Mouse (Mus musculus) midbrain, postnatal 0 days (tissue): Measurements from ENCODE around the gene Vsig2. TPM values are rescaled to one million over a fixed set of nuclear protein-coding genes. Genes with fewer than 3 reads are reported as not detected.

Experiments
- ATAC-seq: fragments of 200-750 bp; cut with Nextera tagmentation; 2 replicates; pipeline ENCODE4 v1.8.0; 2017; ENCODE audit warnings: moderate number of reproducible peaks, mild to moderate bottlenecking, moderate TSS enrichment, moderate library complexity; ENCODE audit not compliant: low FRiP score
- DNase-seq: peaks from one replicate; pipeline ENCODE4 v3.0.0-alpha.2; 2015; ENCODE audit warnings: low spot score
- H3K27ac ChIP-seq: fragments of 300-500 bp; sonication (generic); 2 replicates; pipeline ENCODE4 v1.5.1; 2014; ENCODE audit warnings: low read depth, mild to moderate bottlenecking, low read length, mixed read lengths
- H3K27me3 ChIP-seq: fragments of 300-500 bp; sonication (generic); 2 replicates; pipeline ENCODE4 v1.6.1; 2014; ENCODE audit warnings: low read length, control low read depth, mixed read lengths; ENCODE audit not compliant: insufficient read depth
- H3K36me3 ChIP-seq: fragments of 300-500 bp; sonication (generic); 2 replicates; pipeline ENCODE4 v1.6.1; 2014; ENCODE audit warnings: low read length, control low read depth, mixed read lengths; ENCODE audit not compliant: insufficient read depth
- H3K4me1 ChIP-seq: fragments of 300-500 bp; sonication (generic); 2 replicates; pipeline ENCODE4 v1.6.1; 2014; ENCODE audit warnings: mild to moderate bottlenecking, control low read depth, antibody characterized with exemption, low read length, mixed read lengths; ENCODE audit not compliant: insufficient read depth
- H3K4me2 ChIP-seq: fragments of 300-500 bp; sonication (generic); 2 replicates; pipeline ENCODE4 v1.6.1; 2014; ENCODE audit warnings: low read depth, mild to moderate bottlenecking, low read length, mixed read lengths; ENCODE audit not compliant: poor library complexity, severe bottlenecking
- H3K4me3 ChIP-seq: fragments of 300-500 bp; sonication (generic); 2 replicates; pipeline ENCODE4 v1.5.1; 2014; ENCODE audit warnings: low read depth, mild to moderate bottlenecking, low read length, moderate library complexity
- H3K9ac ChIP-seq: fragments of 300-500 bp; sonication (generic); replicated peaks from 2 replicates; pipeline ENCODE4 v1.6.1; 2014; ENCODE audit warnings: mild to moderate bottlenecking, low read length, moderate library complexity, mixed read lengths; ENCODE audit not compliant: poor library complexity, severe bottlenecking
- H3K9me3 ChIP-seq: fragments of 300-500 bp; sonication (generic); 2 replicates; pipeline ENCODE4 v1.6.1; 2016; ENCODE audit warnings: low read length, control low read depth
- CTCF ChIP-seq: IDR thresholded peaks from 2 replicates; pipeline ENCODE4 v1.5.1; 2016; ENCODE audit warnings: antibody characterized with exemption, mild to moderate bottlenecking
- WGBS: fragments of 180-500 bp; shearing (Covaris S2); extraction: QIAGEN DNeasy Blood & Tissue Kit; methylation state at CpG from one replicate; pipeline ENCODE4 v1.1.7; 2014; 5-methylcytosine and 5-hydroxymethylcytosine counted together
- polyA plus RNA-seq: library from polyadenylated mRNA; unstranded; fragments of >200 nt; fragmentation: Nextera tagmentation; extraction: Ambion mirVana; gene quantifications from 2 replicates; pipeline ENCODE4 v1.2.1, GENCODE M21; 2015
- total RNA-seq: library from RNA; depleted of rRNA; stranded (reverse); fragments of >200 nt; gene quantifications from 2 replicates; pipeline ENCODE4 v1.2.3, GENCODE M21; 2014; rRNA removed

Vsig2 gene
- total and polyA plus RNA-seq, 2 experiments from 2014 or later: 1.7 to 6.1 TPM

- WGBS: 90% methylated on average over 3 of the region's 3 CpGs
- H3K9me3 ChIP-seq: no peaks in the 10 kb centered on the region
These were observed 54.6 kb downstream of the Vsig2 start for GRCm38 (mm10) chr9:37593690-37594089.

More at GRCm38 (mm10) chr9:37593690-37594089, 54.6 kb downstream of the Vsig2 start:
- no peak overlapping the region for H3K27ac ChIP-seq
- H3K4me1 ChIP-seq: no peaks in the 10 kb centered on the region
- no peak for DNase-seq
- H3K4me2 ChIP-seq: no peak overlapping the region
- no peak for TF ChIP-seq CTCF
- H3K36me3 ChIP-seq: no peaks in the 10 kb centered on the region
- no peak overlapping the region for H3K4me3 ChIP-seq
- H3K27me3 ChIP-seq: no peaks in the 10 kb centered on the region
- no peak for ATAC-seq
- no peak overlapping the region for H3K9ac ChIP-seq

Other genes with a start within 250 kb of the Vsig2 start
- gene Ccdc15, start 190.8 kb upstream of the Vsig2 start, total RNA-seq: 5.0 and 5.4 TPM in 2 replicates
- 6.8 and 8.6 TPM in 2 replicates for gene Ccdc15, start 190.8 kb upstream of the Vsig2 start, polyA plus RNA-seq
- 35.7 and 37.1 TPM in 2 replicates for gene Hepacam, start 171.9 kb upstream of the Vsig2 start, total RNA-seq
- gene Hepacam, start 171.9 kb upstream of the Vsig2 start, polyA plus RNA-seq: 49.9 and 58.1 TPM in 2 replicates
- 10.1 and 12.6 TPM in 2 replicates for gene Robo4, start 137.4 kb upstream of the Vsig2 start, total RNA-seq
- 3.6 and 4.0 TPM in 2 replicates for gene Robo4, start 137.4 kb upstream of the Vsig2 start, polyA plus RNA-seq
- gene Robo3, start 106.0 kb upstream of the Vsig2 start, total RNA-seq: 2.8 and 2.9 TPM in 2 replicates
- gene Robo3, start 106.0 kb upstream of the Vsig2 start, polyA plus RNA-seq: 0.88 and 1.0 TPM in 2 replicates
- gene Msantd2, start 49.9 kb upstream of the Vsig2 start, total RNA-seq: 37.0 and 55.1 TPM in 2 replicates
- gene Msantd2, start 49.9 kb upstream of the Vsig2 start, polyA plus RNA-seq: 20.5 and 21.1 TPM in 2 replicates
- 29.1 and 39.3 TPM in 2 replicates for gene Esam, start 11.2 kb upstream of the Vsig2 start, total RNA-seq
- 35.1 and 38.6 TPM in 2 replicates for gene Esam, start 11.2 kb upstream of the Vsig2 start, polyA plus RNA-seq
- gene Nrgn, start 13.6 kb downstream of the Vsig2 start, total RNA-seq: 35.7 and 58.1 TPM in 2 replicates
- gene Nrgn, start 13.6 kb downstream of the Vsig2 start, polyA plus RNA-seq: 80.4 and 80.6 TPM in 2 replicates
- gene Siae, start 16.4 kb downstream of the Vsig2 start, total RNA-seq: 15.2 and 15.8 TPM in 2 replicates
- gene Siae, start 16.4 kb downstream of the Vsig2 start, polyA plus RNA-seq: 14.9 and 16.1 TPM in 2 replicates
- 1.2 and 1.4 TPM in 2 replicates for gene Spa17, start 74.5 kb downstream of the Vsig2 start, total RNA-seq
- 6.3 and 10.1 TPM in 2 replicates for gene Spa17, start 74.5 kb downstream of the Vsig2 start, polyA plus RNA-seq
- gene Tbrg1, start 118.1 kb downstream of the Vsig2 start, total RNA-seq: 55.3 and 55.7 TPM in 2 replicates
- gene Tbrg1, start 118.1 kb downstream of the Vsig2 start, polyA plus RNA-seq: 91.4 and 94.4 TPM in 2 replicates
- gene Panx3, start 130.0 kb downstream of the Vsig2 start, total RNA-seq: not detected in 2 replicates
- gene Panx3, start 130.0 kb downstream of the Vsig2 start, polyA plus RNA-seq: 0.10 TPM in 1 of 2 replicates, not detected in the other
- gene Olfr160, start 177.0 kb downstream of the Vsig2 start, total RNA-seq: not detected in 2 replicates
- gene Olfr160, start 177.0 kb downstream of the Vsig2 start, polyA plus RNA-seq: not detected in 2 replicates
- not detected in 2 replicates for gene Olfr874, start 205.9 kb downstream of the Vsig2 start, total RNA-seq
- gene Olfr874, start 205.9 kb downstream of the Vsig2 start, polyA plus RNA-seq: 0.11 TPM in 1 of 2 replicates, not detected in the other
- gene Olfr875, start 232.6 kb downstream of the Vsig2 start, total RNA-seq: not detected in 2 replicates
- 0.20 and 0.22 TPM in 2 replicates for gene Olfr875, start 232.6 kb downstream of the Vsig2 start, polyA plus RNA-seq